Mouse (Mus musculus) B cell, adult 62 days (primary cell): ENCODE results near the gene Bbs1. TPM values are rescaled to one million over a fixed set of nuclear protein-coding genes. Genes with fewer than 3 reads are reported as not detected.

Experiments used
- total RNA-seq: library from RNA; stranded (reverse); gene quantifications from 4 replicates; pipeline ENCODE4 v1.2.4, GENCODE M21; 2023

Bbs1 gene
- 2.5 to 3.7 TPM (median 2.6 TPM) in 4 replicates for total RNA-seq

GRCm38 (mm10) chr19:4905979-4906794 is at the start of gene Bbs1:
Gene Bbs1, minus strand, starts transcription at chr19:4906628.

DNA sequence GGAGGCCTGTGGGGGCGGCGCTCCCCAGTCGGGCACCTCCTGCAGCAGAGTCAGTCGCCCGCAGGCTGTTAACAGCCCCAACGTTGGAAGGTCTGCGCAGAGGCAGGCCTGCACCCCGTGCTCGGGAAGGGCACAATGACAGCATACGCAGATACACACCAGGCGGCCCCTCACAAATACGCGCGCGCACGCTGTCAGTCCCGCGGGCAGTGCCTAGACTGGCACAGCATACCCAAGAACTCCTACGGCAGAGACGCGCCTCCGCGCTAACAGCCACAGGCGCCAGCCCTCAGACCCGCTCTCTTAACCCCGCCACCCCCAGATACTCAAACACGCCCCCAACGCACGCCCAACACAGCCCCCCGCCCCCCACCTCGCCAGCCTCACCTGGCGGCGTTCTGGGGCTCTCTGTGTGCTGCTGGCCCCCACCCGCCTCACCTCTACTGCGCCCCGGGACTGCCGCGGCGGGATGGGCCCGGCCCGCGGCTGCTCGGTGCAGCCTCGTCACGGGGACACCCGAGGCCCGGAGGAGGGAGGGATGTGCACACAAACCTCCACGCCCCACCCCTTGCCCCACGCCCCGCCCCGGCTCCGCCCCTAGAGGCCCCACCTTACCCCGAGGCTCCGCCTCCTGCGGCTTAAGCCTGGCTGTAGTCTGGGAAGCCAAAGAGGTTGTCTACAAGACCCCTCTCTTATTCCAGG is 36.3 kb upstream of the Bbs1 start, which contains the start of gene Peli3:
Peli3 (minus strand) TSS at position 577 of the 702 bp plus-strand sequence.

DNA sequence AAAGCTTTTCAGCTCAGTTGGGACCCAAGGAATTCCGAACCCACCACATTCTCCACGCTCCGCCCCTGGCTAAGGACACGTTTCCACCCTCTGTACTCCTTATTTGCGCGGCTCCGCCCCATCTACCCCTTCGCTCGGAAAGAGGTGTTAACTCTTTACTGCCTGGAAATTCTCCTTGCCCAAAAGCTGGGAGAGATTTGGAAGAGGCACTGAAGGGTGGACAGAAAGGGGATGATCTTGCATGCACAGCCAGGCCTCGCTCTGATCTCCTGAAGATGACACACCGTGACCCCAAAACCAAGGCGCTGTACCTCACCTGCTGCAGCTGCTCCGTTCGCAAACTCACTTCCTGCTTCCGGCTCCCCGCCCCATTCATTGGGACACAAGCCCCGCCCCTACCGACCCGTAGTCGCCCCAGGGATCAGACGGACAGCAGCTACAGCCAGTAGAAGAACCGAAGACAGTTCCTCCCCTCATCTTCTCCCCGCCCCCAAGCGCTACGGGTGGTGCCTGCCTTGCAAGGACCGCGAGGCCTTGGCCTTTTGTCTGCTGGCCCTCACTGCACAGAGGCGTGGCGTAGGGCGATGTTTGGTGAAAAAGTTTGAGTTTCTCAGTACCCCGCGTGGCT is 21.6 kb upstream of the Bbs1 start, which contains the start of gene Dpp3:
Dpp3 (minus strand) TSS at position 384 of the 628 bp plus-strand sequence.

GRCm38 (mm10) chr19:4878405-4879323 is 27.8 kb downstream of the Bbs1 start, which contains the start of gene Zdhhc24:
Gene Zdhhc24, plus strand, starts transcription at chr19:4878668.

GRCm38 (mm10) chr19:4877785-4878184 is 28.6 kb downstream of the Bbs1 start, which contains the start of gene Actn3:
Gene Actn3, minus strand, starts transcription at chr19:4877909.

DNA sequence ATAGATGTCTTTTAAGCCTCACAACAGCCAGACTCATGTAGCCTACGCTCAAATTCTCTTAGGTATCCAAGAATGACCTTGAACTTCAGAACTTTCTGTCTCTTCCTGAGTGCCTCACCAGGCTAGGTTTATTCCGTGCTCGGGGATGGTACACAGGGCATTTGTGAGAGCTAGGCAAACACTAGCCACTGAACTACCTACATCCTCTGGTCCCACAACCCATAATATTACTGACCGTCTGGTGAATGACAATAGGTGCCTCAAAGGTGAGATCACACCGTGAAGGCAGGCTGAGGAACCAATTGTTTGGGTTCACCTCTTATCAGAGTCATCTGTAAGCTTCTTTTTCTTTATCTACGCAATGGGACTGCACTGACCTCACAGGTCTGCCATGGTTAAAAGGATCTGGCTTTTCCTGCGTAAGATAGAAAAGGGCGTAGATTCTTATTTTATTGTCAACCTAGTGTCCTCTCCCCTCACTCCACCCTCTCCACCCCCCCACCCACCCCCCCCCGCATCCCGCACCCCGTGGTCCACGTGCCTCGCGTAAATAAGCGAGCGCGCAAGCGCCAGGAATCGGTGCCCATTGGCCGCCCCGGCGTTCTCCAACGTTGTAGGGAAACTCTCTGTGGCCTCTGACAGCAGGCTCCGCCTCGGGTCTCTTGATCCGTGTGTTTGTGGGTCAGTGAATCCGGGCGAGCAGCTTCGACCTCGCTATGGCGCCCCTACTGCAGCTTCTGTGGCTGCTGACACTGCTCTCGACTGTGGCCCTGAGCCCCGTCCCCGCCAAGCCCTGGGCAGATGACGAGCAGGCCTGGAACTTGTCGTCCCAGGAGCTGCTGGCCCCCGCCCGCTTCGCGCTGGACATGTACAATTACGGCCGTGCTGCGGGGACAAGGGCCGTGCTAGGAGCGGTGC is 51.6 kb downstream of the Bbs1 start, which contains the start of gene Ctsf:
Ctsf (plus strand) TSS at position 579 of the 918 bp plus-strand sequence.

GRCm38 (mm10) chr19:4839149-4839548 is 67.3 kb downstream of the Bbs1 start, which contains the start of the genes Ccs and Ccdc87:
Gene Ccs, minus strand, starts transcription at chr19:4839332.
Gene Ccdc87, plus strand, starts transcription at chr19:4839366.

Other genes starting within 250 kb of the Bbs1 start
- gene Gm960, start 208.0 kb downstream of the Bbs1 start, total RNA-seq: not detected in 4 replicates
- not detected in 4 replicates for gene Sptbn2, start 195.5 kb downstream of the Bbs1 start, total RNA-seq
- gene Rbm4b, start 150.1 kb downstream of the Bbs1 start, total RNA-seq: 22.6 to 30.4 TPM (median 26.7 TPM) in 4 replicates
- gene Rbm4, start 112.7 kb downstream of the Bbs1 start, total RNA-seq: 61.9 to 70.4 TPM (median 67.2 TPM) in 4 replicates
- gene Gm21992, start 95.0 kb downstream of the Bbs1 start, total RNA-seq: 31.5 to 41.0 TPM (median 35.7 TPM) in 4 replicates
- 62.0 to 86.9 TPM (median 81.9 TPM) in 4 replicates for gene Rbm14, start 95.0 kb downstream of the Bbs1 start, total RNA-seq
- 17.3 to 22.6 TPM (median 21.8 TPM) in 4 replicates for gene Ccs, start 67.3 kb downstream of the Bbs1 start, total RNA-seq
- gene Ccdc87, start 67.3 kb downstream of the Bbs1 start, total RNA-seq: not detected in 4 replicates
- gene Ctsf, start 51.5 kb downstream of the Bbs1 start, total RNA-seq: 0.88 to 1.8 TPM (median 1.5 TPM) in 4 replicates
- gene Actn3, start 28.7 kb downstream of the Bbs1 start, total RNA-seq: not detected in 4 replicates
- 7.5 to 11.4 TPM (median 9.0 TPM) in 4 replicates for gene Zdhhc24, start 28.0 kb downstream of the Bbs1 start, total RNA-seq
- 65.2 to 87.2 TPM (median 74.8 TPM) in 4 replicates for gene Dpp3, start 21.7 kb upstream of the Bbs1 start, total RNA-seq
- 1.5 to 2.5 TPM (median 2.0 TPM) in 4 replicates for gene Peli3, start 36.5 kb upstream of the Bbs1 start, total RNA-seq
- gene Mrpl11, start 55.5 kb upstream of the Bbs1 start, total RNA-seq: 24.7 to 38.8 TPM (median 33.6 TPM) in 4 replicates
- gene Npas4, start 83.7 kb upstream of the Bbs1 start, total RNA-seq: not detected in 4 replicates
- 2.2 to 7.1 TPM (median 4.2 TPM) in 4 replicates for gene Slc29a2, start 117.2 kb upstream of the Bbs1 start, total RNA-seq
- 2.3 to 4.9 TPM (median 3.2 TPM) in 4 replicates for gene B4gat1, start 132.2 kb upstream of the Bbs1 start, total RNA-seq
- gene AC124502.3, start 132.3 kb upstream of the Bbs1 start, total RNA-seq: 0.37 to 2.7 TPM (median 1.3 TPM) in 4 replicates
- gene Brms1, start 134.7 kb upstream of the Bbs1 start, total RNA-seq: 59.2 to 73.9 TPM (median 68.5 TPM) in 4 replicates
- gene Rin1, start 143.9 kb upstream of the Bbs1 start, total RNA-seq: 3.0 to 3.9 TPM (median 3.3 TPM) in 4 replicates
- gene Cd248, start 161.4 kb upstream of the Bbs1 start, total RNA-seq: not detected in 4 replicates
- 0.15 to 2.9 TPM (median 0.31 TPM) in 3 of 4 replicates, not detected in the other for gene Tmem151a, start 178.9 kb upstream of the Bbs1 start, total RNA-seq
- 31.0 to 32.1 TPM (median 31.7 TPM) in 4 replicates for gene Yif1a, start 181.9 kb upstream of the Bbs1 start, total RNA-seq
- gene Cnih2, start 191.9 kb upstream of the Bbs1 start, total RNA-seq: 0.86 to 1.6 TPM (median 1.3 TPM) in 4 replicates
- gene Rab1b, start 200.4 kb upstream of the Bbs1 start, total RNA-seq: 96.5 to 104 TPM (median 103 TPM) in 4 replicates
- 34.4 to 45.7 TPM (median 38.8 TPM) in 4 replicates for gene Klc2, start 211.9 kb upstream of the Bbs1 start, total RNA-seq